Mouse (Mus musculus) limb, embryonic 10.5 days (tissue): ENCODE results near the gene Slc15a1. TPM values are rescaled to one million over a fixed set of nuclear protein-coding genes. Genes with fewer than 3 reads are reported as not detected.
"Not testable (repeated sequence)": the region's sequence is repeated elsewhere in the genome, so short reads cannot be mapped to it uniquely, and the experiment has no call there.

Experiments
- DNase-seq: peaks from one replicate; pipeline ENCODE4 v3.0.0-alpha.2; 2017; ENCODE audit warnings: low spot score
- H3K27ac ChIP-seq: fragments of 300-500 bp; sonication (generic); 2 replicates; pipeline ENCODE4 v1.5.1; 2016; ENCODE audit warnings: mild to moderate bottlenecking
- H3K27me3 ChIP-seq: fragments of 300-500 bp; sonication (generic); 2 replicates; pipeline ENCODE4 v1.6.1; 2016; ENCODE audit warnings: low read depth, mild to moderate bottlenecking; ENCODE audit not compliant: poor library complexity, severe bottlenecking
- H3K36me3 ChIP-seq: fragments of 300-500 bp; sonication (generic); 2 replicates; pipeline ENCODE4 v1.6.1; 2016; ENCODE audit warnings: mild to moderate bottlenecking, moderate library complexity
- H3K4me1 ChIP-seq: fragments of 300-500 bp; sonication (generic); 2 replicates; pipeline ENCODE4 v1.6.1; 2016
- H3K4me3 ChIP-seq: fragments of 300-500 bp; sonication (generic); 2 replicates; pipeline ENCODE4 v1.5.1; 2016; ENCODE audit warnings: mild to moderate bottlenecking, moderate library complexity
- H3K9me3 ChIP-seq: fragments of 300-500 bp; sonication (generic); replicated peaks from 2 replicates; pipeline ENCODE4 v1.6.1; 2016; ENCODE audit warnings: mild to moderate bottlenecking
- WGBS: fragments of 180-500 bp; shearing (Covaris S2); methylation state at CpG from one replicate; pipeline ENCODE4 v1.1.7; 2016; 5-methylcytosine and 5-hydroxymethylcytosine counted together
- polyA plus RNA-seq: library from polyadenylated mRNA; unstranded; fragments of >200 nt; fragmentation: Nextera tagmentation; extraction: Ambion mirVana; gene quantifications from 2 replicates; pipeline ENCODE4 v1.2.1, GENCODE M21; 2016

The Slc15a1 gene
- polyA plus RNA-seq, 1 experiment from 2014 or later = not detected

DNA sequence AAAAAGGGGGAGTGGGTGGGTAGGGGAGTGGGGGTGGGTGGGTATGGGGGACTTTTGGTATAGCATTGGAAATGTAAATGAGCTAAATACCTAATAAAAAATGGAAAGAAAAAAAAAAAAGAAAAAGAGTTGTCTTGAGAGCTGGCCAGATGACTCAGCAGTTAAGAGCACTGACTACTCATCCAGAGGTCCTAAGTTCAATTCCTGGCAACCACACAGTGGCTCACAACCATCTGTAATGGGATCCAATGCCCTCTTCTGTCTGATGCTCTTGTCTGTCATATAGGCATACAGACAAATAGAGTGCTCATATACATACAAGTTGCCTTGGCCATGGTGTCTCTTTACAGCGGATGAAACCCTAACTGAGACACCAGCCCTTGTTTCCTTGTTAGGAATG, 91.3 kb downstream of the Slc15a1 start:
- not testable (repeated sequence) for H3K4me3 ChIP-seq, H3K27me3 ChIP-seq, DNase-seq, H3K36me3 ChIP-seq, H3K9me3 ChIP-seq, H3K4me1 ChIP-seq, H3K27ac ChIP-seq
- 98% methylated on average over 1 of the region's 1 CpGs for WGBS

Other genes starting within 250 kb of the Slc15a1 start
- 43.2 and 43.8 TPM in 2 replicates for gene Stk24, start 125.2 kb downstream of the Slc15a1 start, polyA plus RNA-seq